Mouse (Mus musculus) liver, embryonic 15.5 days (tissue): ENCODE results near the gene Sec22b. TPM values are rescaled to one million over a fixed set of nuclear protein-coding genes. Genes with fewer than 3 reads are reported as not detected.
A peak's percentile ranks its signal among the peaks of the same experiment; 100 is the strongest.

Source experiments
- ATAC-seq: fragments of 200-750 bp; cut with Nextera tagmentation; 2 replicates; pipeline ENCODE4 v1.8.0; 2017; ENCODE audit warnings: moderate number of reproducible peaks, mild to moderate bottlenecking, moderate library complexity; ENCODE audit not compliant: insufficient read depth
- H3K27ac ChIP-seq: fragments of 300-500 bp; sonication (generic); replicated peaks from 2 replicates; pipeline ENCODE4 v1.5.1; 2015; ENCODE audit warnings: mild to moderate bottlenecking, inconsistent platforms
- H3K27me3 ChIP-seq: fragments of 300-500 bp; sonication (generic); 2 replicates; pipeline ENCODE4 v1.6.1; 2015; ENCODE audit warnings: mild to moderate bottlenecking, inconsistent platforms
- H3K36me3 ChIP-seq: fragments of 300-500 bp; sonication (generic); replicated peaks from 2 replicates; pipeline ENCODE4 v1.6.1; 2015; ENCODE audit warnings: moderate library complexity, mild to moderate bottlenecking, inconsistent platforms
- H3K4me1 ChIP-seq: fragments of 300-500 bp; sonication (generic); replicated peaks from 2 replicates; pipeline ENCODE4 v1.6.1; 2015; ENCODE audit warnings: inconsistent platforms
- H3K4me2 ChIP-seq: fragments of 300-500 bp; sonication (generic); 2 replicates; pipeline ENCODE4 v1.6.1; 2015; ENCODE audit warnings: moderate library complexity, mild to moderate bottlenecking, inconsistent platforms
- H3K4me3 ChIP-seq: fragments of 300-500 bp; sonication (generic); replicated peaks from 2 replicates; pipeline ENCODE4 v1.5.1; 2015; ENCODE audit warnings: mild to moderate bottlenecking, inconsistent platforms
- H3K9ac ChIP-seq: fragments of 300-500 bp; sonication (generic); 2 replicates; pipeline ENCODE4 v1.6.1; 2015; ENCODE audit warnings: moderate library complexity, mild to moderate bottlenecking, inconsistent platforms
- H3K9me3 ChIP-seq: fragments of 300-500 bp; sonication (generic); replicated peaks from 2 replicates; pipeline ENCODE4 v1.6.1; 2016; ENCODE audit warnings: inconsistent platforms
- WGBS: fragments of 180-500 bp; shearing (Covaris S2); methylation state at CpG from one replicate; pipeline ENCODE4 v1.1.7; 2015; ENCODE audit warnings: mixed read lengths; ENCODE audit not compliant: insufficient replicate concordance; 5-methylcytosine and 5-hydroxymethylcytosine counted together
- polyA plus RNA-seq: library from polyadenylated mRNA; unstranded; fragments of >200 nt; fragmentation: Nextera tagmentation; extraction: Ambion mirVana; gene quantifications from 2 replicates; pipeline ENCODE4 v1.2.1, GENCODE M21; 2015

Sec22b gene
- polyA plus RNA-seq, 1 experiment from 2014 or later: 57.9 TPM

- WGBS: 52% methylated on average over 14 of the region's 14 CpGs
Measured at GRCm38 (mm10) chr3:97964878-97965353, 63.9 kb downstream of the Sec22b start.

GRCm38 (mm10) chr3:97967627-97968026, 66.6 kb downstream of the Sec22b start:
- Histone ChIP-seq H3K9me3 (no peaks in the 10 kb centered on the region), H3K4me3 (no peak overlapping the region), H3K4me2 (no peak overlapping the region), H3K9ac (no peak overlapping the region), H3K27ac (no peak overlapping the region), H3K4me1 (peaks cover 36% of the 10 kb centered on the region), H3K27me3 (no peaks in the 10 kb centered on the region), H3K36me3 (no peaks in the 10 kb centered on the region)
- no peak for ATAC-seq
- WGBS: 31% methylated on average over 2 of the region's 2 CpGs

More at GRCm38 (mm10) chr3:97964878-97965353, 63.9 kb downstream of the Sec22b start:
- Histone ChIP-seq H3K27me3 (no peaks in the 10 kb centered on the region), H3K4me3 (no peak overlapping the region), H3K36me3 (no peaks in the 10 kb centered on the region), H3K27ac (no peak overlapping the region), H3K4me2 (no peak overlapping the region), H3K9me3 (no peaks in the 10 kb centered on the region), H3K4me1 (peaks cover 19% of the 10 kb centered on the region), H3K9ac (no peak overlapping the region)
- ATAC-seq: no peak

- no peak overlapping the region for H3K27ac ChIP-seq
- H3K4me3 ChIP-seq: no peak overlapping the region
- no peak for ATAC-seq
- H3K4me1 ChIP-seq: peaks cover 39% of the 10 kb centered on the region
- H3K9ac ChIP-seq: no peak overlapping the region
- no peaks in the 10 kb centered on the region for H3K9me3 ChIP-seq
- H3K36me3 ChIP-seq: no peaks in the 10 kb centered on the region
- no peak overlapping the region for H3K4me2 ChIP-seq
- 81% methylated on average over 2 of the region's 2 CpGs for WGBS
- no peaks in the 10 kb centered on the region for H3K27me3 ChIP-seq
Measured at GRCm38 (mm10) chr3:97968191-97968590, 67.2 kb downstream of the Sec22b start.

GRCm38 (mm10) chr3:97969019-97969418, 68.0 kb downstream of the Sec22b start:
- Histone ChIP-seq H3K9me3 (no peaks in the 10 kb centered on the region), H3K4me2 (no peak overlapping the region), H3K4me1 (peaks cover 39% of the 10 kb centered on the region), H3K36me3 (no peaks in the 10 kb centered on the region), H3K27ac (no peak overlapping the region), H3K9ac (no peak overlapping the region), H3K4me3 (no peak overlapping the region), H3K27me3 (no peaks in the 10 kb centered on the region)
- no peak for ATAC-seq
- 10% methylated on average over 1 of the region's 1 CpGs for WGBS

GRCm38 (mm10) chr3:97971117-97971516, 70.1 kb downstream of the Sec22b start:
- Histone ChIP-seq H3K27me3 (no peaks in the 10 kb centered on the region), H3K9ac (no peak overlapping the region), H3K9me3 (no peaks in the 10 kb centered on the region), H3K4me1 (peaks cover 34% of the 10 kb centered on the region), H3K36me3 (no peaks in the 10 kb centered on the region), H3K4me3 (no peak overlapping the region), H3K27ac (no peak overlapping the region), H3K4me2 (peak overlapping the region; percentile 35; the same call in 1 of the 2 replicates)
- ATAC-seq: peak; percentile 10; the same call in 1 of the 2 replicates
- WGBS: 19% methylated on average over 7 of the region's 7 CpGs

- no peaks in the 10 kb centered on the region for H3K36me3 ChIP-seq
- H3K27me3 ChIP-seq: no peaks in the 10 kb centered on the region
- WGBS: 46% methylated on average over 5 of the region's 5 CpGs
- peaks cover 34% of the 10 kb centered on the region for H3K4me1 ChIP-seq
- ATAC-seq: no peak
- H3K4me3 ChIP-seq: no peak overlapping the region
- no peak overlapping the region for H3K27ac ChIP-seq
- H3K9me3 ChIP-seq: no peaks in the 10 kb centered on the region
- no peak overlapping the region for H3K4me2 ChIP-seq
- no peak overlapping the region for H3K9ac ChIP-seq
Measured at GRCm38 (mm10) chr3:97972200-97972599, 71.2 kb downstream of the Sec22b start.

GRCm38 (mm10) chr3:97972707-97973106, 71.7 kb downstream of the Sec22b start:
- WGBS: 54% methylated on average over 4 of the region's 4 CpGs
- no peak for ATAC-seq

More at GRCm38 (mm10) chr3:97972707-97973106, 71.7 kb downstream of the Sec22b start:
- Histone ChIP-seq H3K27ac (no peak overlapping the region), H3K9ac (no peak overlapping the region), H3K4me1 (peaks cover 34% of the 10 kb centered on the region), H3K36me3 (no peaks in the 10 kb centered on the region), H3K4me3 (no peak overlapping the region), H3K9me3 (no peaks in the 10 kb centered on the region), H3K27me3 (no peaks in the 10 kb centered on the region), H3K4me2 (no peak overlapping the region)

Other genes starting within 250 kb of the Sec22b start
- 1.6 TPM in 2 replicates for gene Prkab2, start 243.0 kb upstream of the Sec22b start, polyA plus RNA-seq
- gene Gm17651, start 226.5 kb upstream of the Sec22b start, polyA plus RNA-seq: not detected in 2 replicates
- 9.6 and 10.3 TPM in 2 replicates for gene Pde4dip, start 12.5 kb upstream of the Sec22b start, polyA plus RNA-seq
- gene Notch2, start 112.3 kb downstream of the Sec22b start, polyA plus RNA-seq: 6.4 and 7.0 TPM in 2 replicates